Mouse (Mus musculus) megakaryocyte, embryonic 14.5 days (primary cell): Measurements from ENCODE around the gene Magi2. TPM values are rescaled to one million over a fixed set of nuclear protein-coding genes. Genes with fewer than 3 reads are reported as not detected.
"Not testable (repeated sequence)": the region's sequence is repeated elsewhere in the genome, so short reads cannot be mapped to it uniquely, and the experiment has no call there.

Experiments
- H3K27me3 ChIP-seq: replicated peaks from 2 replicates; pipeline ENCODE3; 2012; ENCODE audit warnings: inconsistent platforms
- H3K36me3 ChIP-seq: replicated peaks from 2 replicates; pipeline ENCODE3; 2012; ENCODE audit warnings: low read length, inconsistent platforms, mixed read lengths
- H3K4me1 ChIP-seq: 2 replicates; pipeline ENCODE4 v1.6.1; 2012; ENCODE audit warnings: inconsistent platforms
- H3K4me3 ChIP-seq: replicated peaks from 2 replicates; pipeline ENCODE3; 2012; ENCODE audit warnings: moderate library complexity, mild to moderate bottlenecking, inconsistent platforms
- H3K9me3 ChIP-seq: 2 replicates; pipeline ENCODE4 v1.6.1; 2012; ENCODE audit warnings: inconsistent platforms
- FLI1 ChIP-seq: IDR thresholded peaks from 2 replicates; pipeline ENCODE4 v1.6.1; 2012; ENCODE audit warnings: low read length, inconsistent platforms, mixed read lengths
- GATA1 ChIP-seq: IDR thresholded peaks from 3 replicates; pipeline ENCODE4 v1.6.1; 2012; ENCODE audit warnings: mixed read lengths, low read length, inconsistent platforms, borderline replicate concordance
- polyA plus RNA-seq: library from polyadenylated mRNA; stranded (reverse); fragments of >175 nt; gene quantifications from 2 replicates; pipeline ENCODE4 v1.2.3, GENCODE M21; 2012; ENCODE audit warnings: low replicate concordance; ENCODE audit not compliant: insufficient read depth

The Magi2 gene
- polyA plus RNA-seq, 1 experiment, result 0.02 TPM

- no peaks in the 10 kb centered on the region for H3K27me3 ChIP-seq
- no peak for TF ChIP-seq FLI1
These were observed 319.6 kb downstream of the Magi2 start for GRCm38 (mm10) chr5:19546424-19546823.

GRCm38 (mm10) chr5:19546900-19547299, 320.1 kb downstream of the Magi2 start:
- TF ChIP-seq FLI1 (no peak), GATA1 (no peak)
- no peak overlapping the region for H3K4me3 ChIP-seq
- H3K9me3 ChIP-seq, result peaks cover 11% of the 10 kb centered on the region
- H3K27me3 ChIP-seq, result no peaks in the 10 kb centered on the region
- H3K36me3 ChIP-seq, result no peaks in the 10 kb centered on the region
- H3K4me1 ChIP-seq, result no peaks in the 10 kb centered on the region

More at GRCm38 (mm10) chr5:19546424-19546823, 319.6 kb downstream of the Magi2 start:
- Histone ChIP-seq H3K9me3 (peaks cover 8% of the 10 kb centered on the region), H3K4me1 (no peaks in the 10 kb centered on the region), H3K4me3 (no peak overlapping the region), H3K36me3 (no peaks in the 10 kb centered on the region)

GRCm38 (mm10) chr5:19553510-19553909, 326.7 kb downstream of the Magi2 start:
- Histone ChIP-seq H3K4me1 (no peaks in the 10 kb centered on the region), H3K27me3 (no peaks in the 10 kb centered on the region), H3K36me3 (no peaks in the 10 kb centered on the region), H3K9me3 (peaks cover 8% of the 10 kb centered on the region), H3K4me3 (no peak overlapping the region)
- TF ChIP-seq FLI1 (no peak), GATA1 (no peak)

- Histone ChIP-seq H3K4me3 (no peak overlapping the region), H3K27me3 (no peaks in the 10 kb centered on the region), H3K4me1 (no peaks in the 10 kb centered on the region), H3K36me3 (no peaks in the 10 kb centered on the region), H3K9me3 (no peaks in the 10 kb centered on the region)
- TF ChIP-seq FLI1 (no peak), GATA1 (no peak)
These were observed 338.8 kb downstream of the Magi2 start for GRCm38 (mm10) chr5:19565636-19566035.

GRCm38 (mm10) chr5:19566136-19566535, 339.3 kb downstream of the Magi2 start:
- not testable (repeated sequence) for H3K4me3 ChIP-seq, H3K27me3 ChIP-seq, H3K9me3 ChIP-seq, H3K4me1 ChIP-seq, H3K36me3 ChIP-seq

GRCm38 (mm10) chr5:19607700-19608099, 380.9 kb downstream of the Magi2 start:
- TF ChIP-seq GATA1 (no peak), FLI1 (no peak)
- Histone ChIP-seq H3K4me1 (no peaks in the 10 kb centered on the region), H3K36me3 (no peaks in the 10 kb centered on the region), H3K4me3 (no peak overlapping the region), H3K27me3 (no peaks in the 10 kb centered on the region), H3K9me3 (no peaks in the 10 kb centered on the region)

GRCm38 (mm10) chr5:19611788-19612187, 385.0 kb downstream of the Magi2 start:
- no peak for TF ChIP-seq FLI1
- no peak for TF ChIP-seq GATA1
- Histone ChIP-seq H3K27me3 (no peaks in the 10 kb centered on the region), H3K4me1 (no peaks in the 10 kb centered on the region), H3K36me3 (no peaks in the 10 kb centered on the region), H3K4me3 (no peak overlapping the region), H3K9me3 (no peaks in the 10 kb centered on the region)

- TF ChIP-seq GATA1 (no peak), FLI1 (no peak)
- Histone ChIP-seq H3K9me3 (no peaks in the 10 kb centered on the region), H3K27me3 (no peaks in the 10 kb centered on the region), H3K4me1 (no peaks in the 10 kb centered on the region), H3K36me3 (no peaks in the 10 kb centered on the region), H3K4me3 (no peak overlapping the region)
These were observed 394.8 kb downstream of the Magi2 start for GRCm38 (mm10) chr5:19621678-19622077.

GRCm38 (mm10) chr5:19633976-19634375, 407.1 kb downstream of the Magi2 start:
- no peaks in the 10 kb centered on the region for H3K36me3 ChIP-seq

GRCm38 (mm10) chr5:19637789-19638188, 411.0 kb downstream of the Magi2 start:
- Histone ChIP-seq H3K27me3 (no peaks in the 10 kb centered on the region), H3K9me3 (peaks cover under 1% of the 10 kb centered on the region; the same call in 1 of the 2 replicates), H3K4me3 (no peak overlapping the region), H3K4me1 (no peaks in the 10 kb centered on the region), H3K36me3 (no peaks in the 10 kb centered on the region)
- no peak for TF ChIP-seq GATA1
- TF ChIP-seq FLI1, result no peak

More at GRCm38 (mm10) chr5:19633976-19634375, 407.1 kb downstream of the Magi2 start:
- no peaks in the 10 kb centered on the region for H3K9me3 ChIP-seq
- no peaks in the 10 kb centered on the region for H3K27me3 ChIP-seq
- no peaks in the 10 kb centered on the region for H3K4me1 ChIP-seq
- no peak for TF ChIP-seq GATA1
- TF ChIP-seq FLI1, result no peak
- no peak overlapping the region for H3K4me3 ChIP-seq

GRCm38 (mm10) chr5:19655986-19656385, 429.1 kb downstream of the Magi2 start:
- Histone ChIP-seq H3K36me3 (no peaks in the 10 kb centered on the region), H3K4me1 (no peaks in the 10 kb centered on the region), H3K4me3 (no peak overlapping the region), H3K27me3 (no peaks in the 10 kb centered on the region), H3K9me3 (no peaks in the 10 kb centered on the region)
- TF ChIP-seq FLI1 (no peak), GATA1 (no peak)
